Mouse (Mus musculus) limb, embryonic 11.5 days (tissue): ENCODE data around the gene Srrm3. TPM values are rescaled to one million over a fixed set of nuclear protein-coding genes. Genes with fewer than 3 reads are reported as not detected.

ENCODE experiments used
- ATAC-seq: fragments of 200-750 bp; cut with Nextera tagmentation; 2 replicates; pipeline ENCODE4 v1.8.0; 2017; ENCODE audit warnings: low read depth; ENCODE audit not compliant: insufficient number of reproducible peaks, low FRiP score, low TSS enrichment
- DNase-seq: peaks from one replicate; pipeline ENCODE4 v3.0.0-alpha.2; 2015; ENCODE audit warnings: low spot score
- H3K27ac ChIP-seq: fragments of 300-500 bp; sonication (generic); replicated peaks from 2 replicates; pipeline ENCODE4 v1.5.1; 2014; ENCODE audit warnings: low read depth, mild to moderate bottlenecking, low read length
- H3K27me3 ChIP-seq: fragments of 300-500 bp; sonication (generic); 2 replicates; pipeline ENCODE4 v1.6.1; 2014; ENCODE audit warnings: mild to moderate bottlenecking, low read length, mixed read lengths; ENCODE audit not compliant: control insufficient read depth, insufficient read depth
- H3K36me3 ChIP-seq: fragments of 300-500 bp; sonication (generic); 2 replicates; pipeline ENCODE4 v1.6.1; 2014; ENCODE audit warnings: mild to moderate bottlenecking, low read length, moderate library complexity, mixed read lengths; ENCODE audit not compliant: control insufficient read depth, insufficient read depth
- H3K4me1 ChIP-seq: fragments of 300-500 bp; sonication (generic); 2 replicates; pipeline ENCODE4 v1.6.1; 2014; ENCODE audit warnings: low read length, mixed read lengths; ENCODE audit not compliant: control insufficient read depth, insufficient read depth
- H3K4me2 ChIP-seq: fragments of 300-500 bp; sonication (generic); 2 replicates; pipeline ENCODE4 v1.6.1; 2014; ENCODE audit warnings: low read depth, mild to moderate bottlenecking, moderate library complexity; ENCODE audit not compliant: severe bottlenecking
- H3K4me3 ChIP-seq: fragments of 300-500 bp; sonication (generic); 2 replicates; pipeline ENCODE4 v1.5.1; 2014; ENCODE audit warnings: low read depth, low read length
- H3K9ac ChIP-seq: fragments of 300-500 bp; sonication (generic); 2 replicates; pipeline ENCODE4 v1.6.1; 2014; ENCODE audit warnings: mild to moderate bottlenecking, low read length
- H3K9me3 ChIP-seq: fragments of 300-500 bp; sonication (generic); 2 replicates; pipeline ENCODE4 v1.6.1; 2016; ENCODE audit warnings: low read length; ENCODE audit not compliant: control insufficient read depth
- WGBS: fragments of 180-500 bp; shearing (Covaris S2); extraction: QIAGEN DNeasy Blood & Tissue Kit; methylation state at CpG from one replicate; pipeline ENCODE4 v1.1.7; 2014; 5-methylcytosine and 5-hydroxymethylcytosine counted together
- polyA plus RNA-seq: library from polyadenylated mRNA; unstranded; fragments of >200 nt; fragmentation: Nextera tagmentation; extraction: Ambion mirVana; gene quantifications from 2 replicates; pipeline ENCODE4 v1.2.1, GENCODE M21; 2014

The Srrm3 gene
- polyA plus RNA-seq, 1 experiment from 2014 or later, result not detected

DNA sequence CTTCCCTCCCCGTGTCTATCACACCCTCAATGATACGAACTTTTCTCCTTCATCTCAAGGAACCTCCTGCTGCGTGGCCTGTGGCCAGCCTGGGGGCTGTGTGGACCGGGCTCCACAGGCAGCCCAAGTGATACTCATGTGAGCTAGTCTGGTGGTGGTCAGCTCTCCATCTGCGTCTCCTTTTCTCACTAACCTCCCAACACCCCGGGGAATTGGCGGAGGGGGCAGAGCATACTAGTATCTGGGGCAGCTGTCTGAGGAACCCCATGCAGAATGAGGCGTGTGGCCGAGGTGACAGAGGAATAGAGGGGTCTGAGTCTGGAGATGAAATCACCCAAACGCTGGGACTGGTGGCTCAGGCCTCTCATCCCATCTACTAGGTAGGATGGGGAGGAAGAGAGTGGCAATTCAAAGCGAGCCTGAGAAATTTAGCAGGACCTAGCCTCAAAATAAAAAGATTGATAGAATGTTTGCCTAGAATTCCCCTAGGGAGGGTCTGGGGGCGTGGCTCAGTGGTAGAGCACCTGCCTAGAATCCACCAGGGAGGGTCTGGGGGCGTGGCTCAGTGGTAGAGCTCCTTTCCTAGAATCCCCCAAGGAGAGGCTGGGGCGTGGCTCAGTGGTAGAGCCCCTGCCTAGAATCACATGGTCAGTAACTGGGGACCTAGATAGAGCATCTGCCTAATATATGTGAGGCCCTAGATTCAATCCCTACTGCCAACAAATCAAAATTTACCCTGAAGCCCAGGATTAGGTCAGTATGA is 63.2 kb downstream of the Srrm3 start:
- ATAC-seq (no peak), DNase-seq (no peak)
- Histone ChIP-seq H3K9me3 (no peaks in the 10 kb centered on the region), H3K9ac (no peak overlapping the region), H3K4me3 (no peak overlapping the region), H3K27me3 (peaks cover 51% of the 10 kb centered on the region), H3K27ac (no peak overlapping the region), H3K36me3 (no peaks in the 10 kb centered on the region), H3K4me1 (no peaks in the 10 kb centered on the region), H3K4me2 (no peak overlapping the region)
- 60% methylated on average over 14 of the region's 14 CpGs for WGBS

DNA sequence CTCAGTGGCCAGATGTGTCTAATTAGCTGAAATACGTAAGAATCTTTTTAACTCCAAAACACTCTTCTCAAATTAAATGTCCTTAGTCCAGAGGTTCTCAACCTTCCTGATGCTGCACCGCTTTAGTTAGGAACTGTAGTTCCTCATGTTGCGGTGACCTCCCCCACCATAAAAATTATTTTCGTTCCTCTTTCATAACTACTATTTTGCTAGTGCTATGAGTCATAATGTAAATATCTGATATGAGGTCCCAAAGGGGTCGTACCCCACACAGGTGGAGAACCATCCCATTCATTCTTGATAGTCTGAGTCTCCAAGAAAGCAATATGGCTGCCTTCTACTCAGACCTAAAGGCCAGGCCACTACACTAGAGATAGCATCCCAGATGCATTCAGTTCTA is 63.8 kb downstream of the Srrm3 start:
- ATAC-seq (no peak), DNase-seq (no peak)
- Histone ChIP-seq H3K4me1 (no peaks in the 10 kb centered on the region), H3K27ac (no peak overlapping the region), H3K4me3 (no peak overlapping the region), H3K27me3 (peaks cover 50% of the 10 kb centered on the region), H3K9me3 (no peaks in the 10 kb centered on the region), H3K36me3 (no peaks in the 10 kb centered on the region), H3K4me2 (no peak overlapping the region), H3K9ac (no peak overlapping the region)
- 82% methylated on average over 5 of the region's 5 CpGs for WGBS

GRCm38 (mm10) chr5:135872996-135873395 is 66.3 kb downstream of the Srrm3 start:
- ATAC-seq, result no peak

DNA sequence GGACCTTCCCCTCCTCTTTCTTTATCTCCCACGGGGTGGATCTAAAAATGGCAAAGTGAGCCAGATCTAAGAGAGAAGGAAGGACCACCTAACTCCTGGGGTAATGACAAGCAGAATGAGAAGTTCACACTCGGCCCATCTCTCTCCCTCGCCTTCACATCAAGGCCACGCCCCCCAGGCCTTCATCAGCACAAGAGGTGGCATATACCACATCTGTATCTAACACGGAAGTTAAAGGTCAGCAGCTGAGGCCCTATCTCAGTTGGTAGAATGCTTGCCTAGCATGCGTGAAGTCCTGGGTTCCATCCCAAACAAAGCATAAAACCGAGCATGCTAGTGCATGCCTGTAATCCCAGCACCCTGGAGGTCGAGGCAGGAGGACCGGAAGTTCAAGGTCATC is 67.1 kb downstream of the Srrm3 start:
- ATAC-seq (no peak), DNase-seq (no peak)
- Histone ChIP-seq H3K4me3 (no peak overlapping the region), H3K4me2 (no peak overlapping the region), H3K4me1 (peaks cover 3% of the 10 kb centered on the region; the same call in 1 of the 2 replicates), H3K9me3 (no peaks in the 10 kb centered on the region), H3K27me3 (peaks cover 26% of the 10 kb centered on the region), H3K36me3 (no peaks in the 10 kb centered on the region), H3K27ac (no peak overlapping the region), H3K9ac (no peak overlapping the region)
- 58% methylated on average over 9 of the region's 9 CpGs for WGBS

More at GRCm38 (mm10) chr5:135872996-135873395, 66.3 kb downstream of the Srrm3 start:
- peak overlapping the region; percentile 5 for H3K4me2 ChIP-seq
- H3K36me3 ChIP-seq, result no peaks in the 10 kb centered on the region
- H3K27ac ChIP-seq, result no peak overlapping the region
- H3K27me3 ChIP-seq, result peaks cover 33% of the 10 kb centered on the region
- no peak overlapping the region for H3K9ac ChIP-seq
- peaks cover 3% of the 10 kb centered on the region; the same call in 1 of the 2 replicates for H3K4me1 ChIP-seq
- no peaks in the 10 kb centered on the region for H3K9me3 ChIP-seq
- 19% methylated on average over 16 of the region's 16 CpGs for WGBS
- H3K4me3 ChIP-seq, result no peak overlapping the region
- peak; percentile 45 for DNase-seq

DNA sequence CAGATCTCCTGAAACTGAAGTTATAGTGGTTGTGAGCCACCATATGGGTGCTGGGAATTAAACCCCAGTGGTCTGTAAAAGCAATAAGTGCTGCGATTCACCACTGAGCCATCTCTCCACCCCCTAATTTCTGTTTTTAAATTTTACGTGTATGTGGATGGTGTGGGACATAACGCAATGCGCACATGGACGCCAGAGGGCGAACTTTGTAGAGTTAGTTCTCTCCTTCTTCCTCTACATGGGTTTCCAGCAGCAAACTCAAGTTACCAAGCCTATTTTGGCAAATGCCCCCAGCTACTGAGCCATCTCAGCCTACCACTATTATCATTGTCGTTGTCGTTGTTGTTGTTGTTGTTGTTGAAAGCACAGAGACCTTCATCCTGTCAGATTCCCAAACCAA is 70.5 kb downstream of the Srrm3 start:
- Histone ChIP-seq H3K4me3 (no peak overlapping the region), H3K4me1 (peaks cover 3% of the 10 kb centered on the region; the same call in 1 of the 2 replicates), H3K9me3 (no peaks in the 10 kb centered on the region), H3K9ac (no peak overlapping the region), H3K27me3 (peaks cover 7% of the 10 kb centered on the region; the same call in 1 of the 2 replicates), H3K4me2 (peak overlapping the region; percentile 44), H3K27ac (no peak overlapping the region), H3K36me3 (no peaks in the 10 kb centered on the region)
- DNase-seq (peak; percentile 78), ATAC-seq (no peak)
- WGBS, result 29% methylated on average over 8 of the region's 8 CpGs

DNA sequence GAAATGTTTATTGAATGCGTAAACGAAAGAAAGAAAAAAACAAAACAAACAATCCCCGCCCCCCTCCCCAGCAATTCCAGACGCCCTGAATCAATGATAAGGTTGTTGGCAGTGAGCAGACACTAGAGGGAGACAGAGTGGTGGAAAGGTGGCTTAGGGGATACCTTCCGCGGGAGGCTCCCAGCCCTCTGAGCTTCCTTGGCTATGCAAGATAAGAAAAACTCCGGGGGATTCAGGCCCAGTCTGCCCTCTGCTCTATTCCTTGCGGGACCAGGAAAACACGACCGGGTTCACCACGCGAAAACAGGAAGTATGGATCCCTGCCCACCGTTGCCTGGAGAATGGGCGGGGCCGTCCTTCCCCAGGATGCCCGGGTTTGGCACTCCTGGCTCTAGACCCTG is 71.1 kb downstream of the Srrm3 start:
- H3K27ac ChIP-seq, result no peak overlapping the region
- DNase-seq (peak; percentile 73), ATAC-seq (peak; percentile 28; the same call in 1 of the 2 replicates)
- H3K9me3 ChIP-seq, result no peaks in the 10 kb centered on the region
- H3K36me3 ChIP-seq, result no peaks in the 10 kb centered on the region
- peak overlapping the region; percentile 22 for H3K4me3 ChIP-seq
- peak overlapping the region; percentile 43 for H3K9ac ChIP-seq
- peak overlapping the region; percentile 44 for H3K4me2 ChIP-seq
- peaks cover 6% of the 10 kb centered on the region; the same call in 1 of the 2 replicates for H3K27me3 ChIP-seq
- 1% methylated on average over 16 of the region's 16 CpGs for WGBS
- peaks cover 3% of the 10 kb centered on the region; the same call in 1 of the 2 replicates for H3K4me1 ChIP-seq

GRCm38 (mm10) chr5:135879449-135880158 is 72.9 kb downstream of the Srrm3 start:
- Histone ChIP-seq H3K4me3 (no peak overlapping the region), H3K4me1 (peaks cover 3% of the 10 kb centered on the region; the same call in 1 of the 2 replicates), H3K9ac (no peak overlapping the region), H3K27me3 (no peaks in the 10 kb centered on the region), H3K9me3 (no peaks in the 10 kb centered on the region), H3K27ac (no peak overlapping the region), H3K4me2 (no peak overlapping the region), H3K36me3 (no peaks in the 10 kb centered on the region)
- DNase-seq (no peak), ATAC-seq (no peak)
- WGBS, result 54% methylated on average over 13 of the region's 13 CpGs

DNA sequence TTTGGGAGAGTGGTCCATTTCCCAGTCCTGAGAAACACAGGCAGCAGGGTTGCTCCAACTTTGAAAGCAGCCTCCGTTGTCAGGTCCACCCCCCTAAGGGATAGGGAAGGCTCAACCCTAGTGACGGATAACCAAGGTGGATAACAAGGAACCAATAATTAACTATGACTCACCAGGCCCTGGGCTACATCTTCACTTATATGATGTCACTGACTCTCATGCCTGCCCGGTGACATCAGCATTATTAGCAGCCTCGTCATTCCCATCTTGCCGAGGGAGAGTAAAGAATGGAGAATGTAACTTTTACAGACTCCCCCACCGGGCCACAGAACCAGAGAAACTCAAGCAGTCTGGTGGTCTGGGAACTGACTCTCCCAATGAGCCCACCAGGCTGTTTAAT is 78.0 kb downstream of the Srrm3 start:
- Histone ChIP-seq H3K9me3 (no peaks in the 10 kb centered on the region), H3K27ac (no peak overlapping the region), H3K4me2 (no peak overlapping the region), H3K4me3 (no peak overlapping the region), H3K36me3 (no peaks in the 10 kb centered on the region), H3K9ac (no peak overlapping the region), H3K27me3 (peaks cover 22% of the 10 kb centered on the region), H3K4me1 (no peaks in the 10 kb centered on the region)
- DNase-seq (no peak), ATAC-seq (no peak)
- WGBS, result 71% methylated on average over 6 of the region's 6 CpGs
